Mouse (Mus musculus) adrenal gland, postnatal 36 days (tissue): ENCODE measurements around the gene Bicc1. TPM values are rescaled to one million over a fixed set of nuclear protein-coding genes. Genes with fewer than 3 reads are reported as not detected.

Experiments used
- DNase-seq, 2 experiments: peaks; one replicate each; pipeline ENCODE4 v3.0.0; 2021; ENCODE audit warnings: mixed read lengths in 1 of 2
- total RNA-seq, 2 experiments: library from RNA; stranded (reverse); gene quantifications; 2 replicates each; pipeline ENCODE4 v1.2.3; 2021

Bicc1 gene
- total RNA-seq, 2 experiments from 2014 or later: 14.0 to 18.0 TPM

DNA sequence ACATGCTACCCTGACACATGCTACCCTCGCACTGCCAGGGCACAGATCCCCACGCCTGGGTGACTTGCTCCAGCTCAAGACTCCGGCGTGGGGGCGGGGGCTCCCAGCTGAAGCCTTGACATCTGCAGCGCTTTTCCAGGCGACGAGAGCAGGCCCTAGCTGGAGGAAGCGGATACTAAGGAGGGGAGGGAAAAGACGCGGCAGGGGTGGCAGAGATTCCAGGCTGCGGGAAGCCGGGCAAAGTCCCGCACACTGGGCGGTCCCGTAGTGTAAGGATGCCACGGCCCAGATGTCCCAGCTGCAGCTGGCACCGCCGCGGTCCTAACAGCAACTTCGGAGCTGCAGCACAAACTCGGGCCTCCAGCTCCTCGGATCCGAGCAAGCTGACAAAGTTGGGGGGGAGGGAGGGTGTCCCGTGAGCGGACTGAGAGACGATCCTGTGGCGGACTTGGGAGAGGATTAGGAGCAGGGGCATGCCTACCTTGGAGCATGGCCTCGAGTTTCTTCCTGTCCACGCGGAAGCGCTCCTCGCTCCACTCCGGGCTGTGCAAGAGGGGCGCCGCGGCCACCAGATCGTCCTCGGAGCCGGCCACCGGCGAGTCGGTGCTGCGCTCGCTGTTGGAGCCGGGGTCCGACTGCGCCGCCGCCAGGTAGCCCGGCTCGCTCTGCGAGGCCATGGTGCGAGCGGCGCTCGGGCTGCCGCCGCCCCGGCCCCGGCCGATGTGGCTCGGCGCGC, 392 bp downstream of the Bicc1 start:
- peak; percentile 63 to 75 for DNase-seq

DNA sequence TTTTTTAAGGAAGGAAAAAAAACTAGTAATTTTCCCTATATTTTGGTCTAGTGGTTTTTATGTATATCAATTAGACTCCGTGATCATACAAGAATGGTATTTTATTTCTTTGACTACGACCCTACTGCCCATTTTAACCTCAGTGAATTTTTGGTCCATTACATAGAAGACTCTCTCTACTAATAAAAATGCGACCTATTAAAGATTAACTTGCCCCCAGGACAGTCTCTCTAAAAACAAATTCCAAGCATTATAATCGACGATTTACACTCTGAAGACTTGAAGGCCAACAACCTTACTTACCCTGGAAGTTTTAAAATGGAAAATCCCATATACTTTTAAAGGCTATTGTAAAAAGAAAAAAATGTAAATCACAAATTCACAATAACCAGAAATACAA, 2.9 kb downstream of the Bicc1 start:
- DNase-seq: no peak

GRCm38 (mm10) chr10:71153610-71154009, 5.9 kb downstream of the Bicc1 start:
- no peak for DNase-seq

DNA sequence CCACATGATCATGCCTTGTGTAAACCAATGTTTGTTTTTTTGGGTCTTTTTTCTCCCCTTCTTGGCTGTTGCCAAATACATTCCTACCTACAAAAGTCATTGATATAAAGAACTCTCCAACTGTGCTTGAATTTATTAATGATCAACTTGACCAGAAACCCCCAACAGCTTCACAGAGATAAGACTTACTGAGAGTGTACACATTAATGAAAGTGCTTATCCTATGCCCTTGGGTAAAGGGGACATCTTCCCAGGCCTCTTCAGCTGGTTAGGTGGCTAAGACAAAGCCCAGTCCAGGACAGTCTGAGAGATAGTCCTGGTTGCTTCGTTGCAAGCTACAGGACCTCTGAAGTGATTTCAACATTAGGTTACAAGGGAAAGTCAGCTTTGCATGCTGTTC, 6.4 kb downstream of the Bicc1 start:
- DNase-seq: no peak

GRCm38 (mm10) chr10:71150486-71150885, 9.0 kb downstream of the Bicc1 start:
- no peak for DNase-seq

GRCm38 (mm10) chr10:71148951-71149603, 10.4 kb downstream of the Bicc1 start:
- DNase-seq: no peak

DNA sequence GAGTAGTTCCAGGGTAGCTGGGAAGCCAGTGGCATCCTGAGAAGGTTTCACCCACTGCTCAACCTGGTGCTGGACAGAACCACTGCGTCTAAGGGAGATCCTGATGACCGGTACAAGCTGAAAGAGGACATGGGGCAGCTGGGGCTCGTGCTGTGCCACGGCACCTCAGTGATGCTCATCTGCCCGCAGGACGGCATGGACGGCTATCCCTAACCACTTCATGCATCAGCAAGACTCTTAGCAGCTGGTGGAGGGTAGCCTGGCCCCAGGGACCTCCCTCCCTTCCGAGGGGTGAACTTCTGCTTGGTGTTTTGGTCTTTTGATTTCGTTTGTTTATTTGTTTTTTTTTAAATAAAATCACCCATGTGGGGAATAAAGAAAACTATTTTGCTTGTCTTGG, 11.3 kb downstream of the Bicc1 start:
- no peak for DNase-seq

GRCm38 (mm10) chr10:71146681-71147615, 12.6 kb downstream of the Bicc1 start:
- no peak for DNase-seq

- DNase-seq: no peak
Measured at GRCm38 (mm10) chr10:71145801-71146200, 13.7 kb downstream of the Bicc1 start.

GRCm38 (mm10) chr10:71144191-71144590, 15.3 kb downstream of the Bicc1 start:
- DNase-seq: no peak

DNA sequence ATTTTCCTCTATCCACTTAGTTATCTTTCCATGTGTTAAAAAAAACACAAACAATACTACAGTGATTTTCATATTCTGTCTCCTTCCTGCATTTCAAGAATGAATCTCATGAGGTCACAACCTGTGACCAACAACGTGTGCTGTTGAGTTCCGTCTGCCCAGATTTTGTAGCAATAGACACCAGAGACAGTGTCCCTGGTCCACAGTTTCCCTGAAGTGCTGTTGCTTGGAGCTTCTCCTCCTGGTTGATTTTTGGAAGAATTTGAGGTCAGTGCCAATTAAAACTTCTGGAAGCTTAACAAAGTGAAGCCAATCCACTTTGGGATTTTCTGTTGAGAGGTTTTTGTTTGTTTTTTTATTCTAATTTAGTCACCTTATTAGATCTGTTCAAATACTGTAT, 16.9 kb downstream of the Bicc1 start:
- no peak for DNase-seq

GRCm38 (mm10) chr10:71140281-71140845, 19.1 kb downstream of the Bicc1 start:
- no peak for DNase-seq

- no peak for DNase-seq
Measured at GRCm38 (mm10) chr10:71138852-71139197, 20.7 kb downstream of the Bicc1 start.

GRCm38 (mm10) chr10:71138132-71138851, 21.2 kb downstream of the Bicc1 start:
- DNase-seq: no peak

- no peak for DNase-seq
Measured at GRCm38 (mm10) chr10:71137606-71138005, 21.9 kb downstream of the Bicc1 start.

DNA sequence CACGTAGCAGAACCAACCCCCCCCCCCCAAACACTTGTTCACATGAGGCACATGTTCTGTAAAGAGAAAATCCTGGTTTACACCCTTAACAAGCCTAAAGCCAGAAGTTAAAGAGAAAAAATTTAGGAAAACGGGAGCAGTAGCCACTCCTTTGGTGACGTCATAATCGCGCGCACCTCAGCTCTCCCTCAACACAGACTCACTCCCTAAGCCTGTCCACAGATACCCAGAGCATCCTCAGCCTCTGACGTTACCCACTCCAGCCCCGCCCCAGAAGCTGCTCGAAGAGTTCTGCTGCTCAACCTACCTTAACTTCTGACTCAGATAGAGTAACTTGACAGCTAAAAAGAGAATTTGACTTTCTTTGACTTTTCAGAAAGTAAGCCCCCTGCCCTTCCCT, 28.2 kb downstream of the Bicc1 start:
- no peak for DNase-seq

- no peak for DNase-seq
Measured at GRCm38 (mm10) chr10:71130261-71130660, 29.2 kb downstream of the Bicc1 start.

DNA sequence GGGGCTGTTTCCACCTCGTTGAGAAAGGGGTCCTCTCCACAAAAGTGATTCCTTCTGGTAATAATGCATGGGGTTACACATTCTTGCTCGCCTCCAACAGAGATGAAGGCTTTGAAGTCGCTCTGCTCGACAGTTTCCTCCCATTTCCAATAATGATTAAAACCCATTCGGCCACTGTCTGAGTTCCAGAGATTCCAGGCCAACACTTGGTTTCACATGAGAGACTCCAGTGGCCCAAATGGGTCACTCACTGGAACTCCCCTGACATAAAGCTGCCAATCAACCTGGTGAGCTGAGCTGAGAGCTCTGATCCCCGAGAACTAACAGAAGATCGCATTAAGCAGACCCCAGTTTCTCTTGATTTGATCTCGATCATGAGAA, 31.6 kb downstream of the Bicc1 start:
- no peak for DNase-seq

DNA sequence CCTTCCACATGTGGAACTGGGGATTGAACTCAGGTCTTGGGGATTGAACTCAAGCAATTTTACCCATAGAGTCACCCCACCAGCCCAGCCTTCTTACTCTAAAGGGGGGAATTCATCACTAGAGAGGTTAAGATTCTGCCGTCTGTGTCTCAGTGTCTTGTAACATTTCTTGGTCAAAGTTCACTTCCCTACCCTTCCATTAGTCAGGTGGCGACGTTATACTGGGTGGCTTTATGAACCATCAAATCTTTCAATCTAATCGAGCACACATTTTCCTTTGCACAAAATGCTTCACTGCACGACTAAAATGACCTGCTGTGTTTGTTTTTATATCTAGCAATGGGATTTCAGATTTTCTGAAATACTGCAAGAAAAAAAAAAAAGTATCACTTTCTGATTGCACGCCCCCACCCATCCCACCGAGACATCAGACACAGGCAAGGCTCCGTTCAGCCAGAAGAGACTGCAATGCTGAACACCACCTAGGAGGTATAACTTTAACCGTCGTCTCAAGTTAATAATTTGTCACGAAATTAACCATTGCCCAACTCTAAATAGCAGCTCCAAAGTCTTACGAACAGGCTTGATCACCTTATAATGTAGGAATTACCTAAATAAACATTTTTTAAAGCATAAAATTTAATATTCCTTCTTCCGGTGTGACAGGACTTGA, 32.1 kb downstream of the Bicc1 start:
- DNase-seq: no peak

GRCm38 (mm10) chr10:71123974-71124373, 35.5 kb downstream of the Bicc1 start:
- no peak for DNase-seq

GRCm38 (mm10) chr10:71123395-71123794, 36.1 kb downstream of the Bicc1 start:
- DNase-seq: peak in 1 of 2 experiments; percentile 26
